Mouse (Mus musculus) colon, adult 2 months (tissue): ENCODE results near the gene Apol7a. TPM values are rescaled to one million over a fixed set of nuclear protein-coding genes. Genes with fewer than 3 reads are reported as not detected.

Experiments used
- polyA plus RNA-seq: library from polyadenylated mRNA; depleted of rRNA; stranded (reverse); fragments of >200 nt; gene quantifications from 2 replicates; pipeline ENCODE4 v1.2.3, GENCODE M21; 2012; rRNA removed

Gene Apol7a
- polyA plus RNA-seq, result 4.1 and 9.1 TPM in 2 replicates

GRCm38 (mm10) chr15:77399027-77399426, at the start of gene Apol7a:
TSS of gene Apol7a (minus strand) at chr15:77399110.

GRCm38 (mm10) chr15:77447392-77447791, 48.5 kb upstream of the Apol7a start, which contains the start of gene Apol7b:
TSS of gene Apol7b (minus strand) at chr15:77447492.

DNA sequence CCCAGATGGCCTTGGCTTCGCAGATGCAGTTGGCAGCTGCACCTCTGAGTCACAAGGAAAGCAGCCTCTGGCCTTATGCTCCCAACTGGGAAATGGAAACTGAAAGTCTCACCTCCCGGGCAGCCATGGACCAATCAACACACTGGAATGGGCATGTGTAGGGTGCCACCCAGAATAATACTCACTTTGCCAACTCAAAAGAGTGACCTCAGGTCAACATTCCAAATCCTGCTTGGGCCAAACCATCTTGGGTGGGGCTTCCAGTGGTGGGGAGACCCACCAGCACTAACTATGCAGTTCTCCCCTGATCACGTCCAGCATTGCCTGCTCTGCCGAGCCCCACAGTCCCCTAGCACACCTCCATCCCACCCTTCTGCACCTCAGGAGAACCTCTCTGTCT, 12.1 kb upstream of the Apol7a start, which contains the start of gene Apol9a:
Gene Apol9a, minus strand, starts transcription at position 101 of the 400 bp plus-strand sequence.

Other genes starting within 250 kb of the Apol7a start
- 50.7 and 51.9 TPM in 2 replicates for gene Rbfox2, start 92.1 kb downstream of the Apol7a start, polyA plus RNA-seq
- gene Apol9a, start 12.0 kb upstream of the Apol7a start, polyA plus RNA-seq, result 5.0 and 5.8 TPM in 2 replicates
- gene Apol7b, start 48.4 kb upstream of the Apol7a start, polyA plus RNA-seq, result 0.14 TPM in 1 of 2 replicates, not detected in the other
- gene Apol10a, start 77.9 kb upstream of the Apol7a start, polyA plus RNA-seq, result 10.6 and 16.7 TPM in 2 replicates
- gene Apol11a, start 109.2 kb upstream of the Apol7a start, polyA plus RNA-seq, result not detected in 2 replicates
- gene Apol7c, start 134.2 kb upstream of the Apol7a start, polyA plus RNA-seq, result 4.8 and 9.0 TPM in 2 replicates
- gene 1700025B11Rik, start 162.8 kb upstream of the Apol7a start, polyA plus RNA-seq, result not detected in 2 replicates
- gene Apol10b, start 197.0 kb upstream of the Apol7a start, polyA plus RNA-seq, result 0.12 and 0.19 TPM in 2 replicates
- gene Gm36245, start 200.1 kb upstream of the Apol7a start, polyA plus RNA-seq, result not detected in 2 replicates
- 0.10 TPM in 1 of 2 replicates, not detected in the other for gene Apol11b, start 244.2 kb upstream of the Apol7a start, polyA plus RNA-seq